Mouse (Mus musculus) c-Kit-negative CD71-positive TER-119-positive erythroid progenitor cells, embryonic 14.5 days (primary cell): ENCODE results near the gene Tmem201.

Experiments used
- DNase-seq: peaks from one replicate; pipeline ENCODE4 v3.0.0-alpha.2; 2013; ENCODE audit warnings: low read depth, low spot score

Tmem201 gene

GRCm38 (mm10) chr4:149749003-149749662 is 11.3 kb upstream of the Tmem201 start:
- no peak for DNase-seq

- DNase-seq = no peak
Observed at GRCm38 (mm10) chr4:149744119-149744518, 6.3 kb upstream of the Tmem201 start.

- DNase-seq = no peak
Observed at GRCm38 (mm10) chr4:149742011-149742530, 4.2 kb upstream of the Tmem201 start.

- no peak for DNase-seq
Observed at GRCm38 (mm10) chr4:149740301-149740700, 2.5 kb upstream of the Tmem201 start.

GRCm38 (mm10) chr4:149739478-149739877 is 1.6 kb upstream of the Tmem201 start:
- no peak for DNase-seq

- DNase-seq = no peak
Observed at GRCm38 (mm10) chr4:149736581-149736980, 1.3 kb downstream of the Tmem201 start.

- no peak for DNase-seq
Observed at GRCm38 (mm10) chr4:149735624-149736250, 2.1 kb downstream of the Tmem201 start.

GRCm38 (mm10) chr4:149734730-149735475 is 2.9 kb downstream of the Tmem201 start:
- DNase-seq = no peak

GRCm38 (mm10) chr4:149734246-149734645 is 3.6 kb downstream of the Tmem201 start:
- DNase-seq = no peak

GRCm38 (mm10) chr4:149733748-149734147 is 4.1 kb downstream of the Tmem201 start:
- no peak for DNase-seq

GRCm38 (mm10) chr4:149732800-149733199 is 5.0 kb downstream of the Tmem201 start:
- DNase-seq = no peak

GRCm38 (mm10) chr4:149732313-149732712 is 5.5 kb downstream of the Tmem201 start:
- no peak for DNase-seq

- no peak for DNase-seq
Observed at GRCm38 (mm10) chr4:149730827-149731226, 7.0 kb downstream of the Tmem201 start.

- DNase-seq = no peak
Observed at GRCm38 (mm10) chr4:149728810-149729209, 9.0 kb downstream of the Tmem201 start.

- DNase-seq = no peak
Observed at GRCm38 (mm10) chr4:149727636-149728035, 10.2 kb downstream of the Tmem201 start.

GRCm38 (mm10) chr4:149725661-149726350 is 12.0 kb downstream of the Tmem201 start:
- DNase-seq = no peak

GRCm38 (mm10) chr4:149724916-149725470 is 12.9 kb downstream of the Tmem201 start:
- no peak for DNase-seq

- no peak for DNase-seq
Observed at GRCm38 (mm10) chr4:149723855-149724731, 13.8 kb downstream of the Tmem201 start.

- no peak for DNase-seq
Observed at GRCm38 (mm10) chr4:149723021-149723390, 14.8 kb downstream of the Tmem201 start.
